In genomic region chr8:22410688-22411281, GRCm38 (mm10) we compare ENCODE assay signal across 8 mouse cellular contexts. TPM values are rescaled to one million over a fixed set of nuclear protein-coding genes. Genes with fewer than 3 reads are reported as not detected.
DNase-seq lines count a peak whose midpoint lies in the region; ATAC-seq and TF ChIP-seq lines count a peak whose summit lies in the region.

No protein-coding gene starts in this region.

- WGBS in kidney, adult 2 months: 12% methylated on average over 16 of the region's 16 CpGs
- WGBS in hindbrain, postnatal 0 days: 16% methylated on average over 16 of the region's 16 CpGs
- WGBS in midbrain, embryonic 15.5 days: 17% methylated on average over 16 of the region's 16 CpGs

- no peaks in the 10 kb centered on the region for H3K36me3 ChIP-seq in kidney, adult 2 months (ENCODE audit: control insufficient read depth, insufficient read depth, low read length)
- no peaks in the 10 kb centered on the region for H3K36me3 ChIP-seq in hindbrain, postnatal 0 days (ENCODE audit: insufficient read depth, low read length)
- 0 out of 2 replicates have a peak, but pooled peaks cover 3% of the 10 kb centered on the region for H3K36me3 ChIP-seq in midbrain, embryonic 15.5 days (replicated peaks)

- H3K27me3 ChIP-seq in kidney, adult 2 months (replicated peaks; ENCODE audit: control insufficient read depth, insufficient read depth, low read length): no peaks in the 10 kb centered on the region
- H3K27me3 ChIP-seq in hindbrain, postnatal 0 days (ENCODE audit: insufficient read depth, low read length): no peaks in the 10 kb centered on the region
- H3K27me3 ChIP-seq in midbrain, embryonic 15.5 days (replicated peaks): no peaks in the 10 kb centered on the region

- H3K4me1 ChIP-seq in kidney, adult 2 months (ENCODE audit: control insufficient read depth, insufficient read depth, low read length): peaks cover 5% of the 10 kb centered on the region; the same call in 1 of the 2 replicates
- H3K4me1 ChIP-seq in brown adipose tissue, adult 24 weeks (ENCODE audit: control insufficient read depth, insufficient read depth, insufficient read length, low read length): no peaks in the 10 kb centered on the region
- no peaks in the 10 kb centered on the region; the same call in 1 of the 2 replicates for H3K4me1 ChIP-seq in hindbrain, postnatal 0 days (ENCODE audit: insufficient read depth, low read length)
- H3K4me1 ChIP-seq in midbrain, embryonic 15.5 days: peaks cover 19% of the 10 kb centered on the region

- H3K4me3 ChIP-seq in kidney, adult 2 months (ENCODE audit: insufficient read depth, low read depth, low read length): peak overlapping the region; percentile 67
- H3K4me3 ChIP-seq in brown adipose tissue, adult 24 weeks (ENCODE audit: insufficient read depth, low read depth, low read length): peak overlapping the region; percentile 60
- H3K4me3 ChIP-seq in hindbrain, postnatal 0 days (ENCODE audit: low read length): peak overlapping the region; percentile 76
- peak overlapping the region; percentile 80 for H3K4me3 ChIP-seq in midbrain, embryonic 15.5 days

- H3K4me2 ChIP-seq in hindbrain, postnatal 0 days (ENCODE audit: low read depth, low read length): peak overlapping the region; percentile 78
- peak overlapping the region; percentile 70 for H3K4me2 ChIP-seq in midbrain, embryonic 15.5 days

- H3K9ac ChIP-seq in hindbrain, postnatal 0 days (replicated peaks; ENCODE audit: low read length): peak overlapping the region; percentile 73
- peak overlapping the region; percentile 77 for H3K9ac ChIP-seq in midbrain, embryonic 15.5 days

- no peak for TF ChIP-seq CTCF in kidney, adult 2 months (conservative IDR thresholded peaks at IDR 0.05; ENCODE audit: insufficient read depth, insufficient read length, low read depth, low read length)
- no peak for TF ChIP-seq CTCF in hindbrain, postnatal 0 days (IDR thresholded peaks at IDR 0.05; ENCODE audit: low read depth)

- H3K27ac ChIP-seq in kidney, adult 2 months (ENCODE audit: insufficient read depth, low read depth, low read length): no peak overlapping the region
- H3K27ac ChIP-seq in brown adipose tissue, adult 24 weeks (replicated peaks; ENCODE audit: low read depth, low read length): 0 out of 2 replicates have a peak overlapping the region, but pooled peaks have one; percentile 18
- peak overlapping the region; percentile 79 for H3K27ac ChIP-seq in hindbrain, postnatal 0 days
- H3K27ac ChIP-seq in midbrain, embryonic 15.5 days: peak overlapping the region; percentile 78

- no peak for DNase-seq in kidney, adult 2 months
- DNase-seq in kidney, postnatal 36 days: no peak
- DNase-seq in hindbrain, postnatal 0 days (ENCODE audit: low spot score): no peak
- DNase-seq in adrenal gland, postnatal 4 days (ENCODE audit: low spot score in 2 of 2): no peak
- no peak for DNase-seq in ovary, postnatal 14 days (ENCODE audit: low spot score)
- no peak for DNase-seq in cerebellum, adult 9-10 months

- no peaks in the 10 kb centered on the region for H3K9me3 ChIP-seq in hindbrain, postnatal 0 days (ENCODE audit: low read length)
- no peaks in the 10 kb centered on the region for H3K9me3 ChIP-seq in midbrain, embryonic 15.5 days

- peak; percentile 22; the same call in 1 of the 2 replicates for ATAC-seq in hindbrain, postnatal 0 days
- ATAC-seq in midbrain, embryonic 15.5 days (replicated peaks): peak; percentile 38

- TF ChIP-seq POLR2A in kidney, adult 2 months (IDR thresholded peaks at IDR 0.05; ENCODE audit: low read depth, low read length): no peak

RNA-seq across cellular contexts. Expression of gene Mrps31, which starts 0.4 kb away (rescaled TPM):
- polyA plus RNA-seq in kidney, adult 2 months (2012; rRNA removed): 9.2 and 10.5 TPM in 2 replicates
- polyA plus RNA-seq in brown adipose tissue, adult 24 weeks (2012; ENCODE audit: insufficient read depth, insufficient read length, missing spikeins): 85.5 and 102 TPM in 2 replicates
- 14.3 and 18.4 TPM in 2 replicates for total RNA-seq in hindbrain, postnatal 0 days (2014; rRNA removed)
- polyA plus RNA-seq in hindbrain, postnatal 0 days (2015; fragmentation: Nextera tagmentation; extraction: Ambion mirVana): 31.9 and 33.9 TPM in 2 replicates
- polyA plus RNA-seq in midbrain, embryonic 15.5 days (2015; fragmentation: Nextera tagmentation; extraction: Ambion mirVana): 31.6 TPM in 2 replicates
- 10 to 100 TPM; 42.4 to 45.7 TPM for total RNA-seq in adrenal gland, postnatal 4 days (2021)

RNA-seq across cellular contexts. Expression of gene Slc25a15, which starts 12.4 kb away (rescaled TPM):
- polyA plus RNA-seq in kidney, adult 2 months (2012; rRNA removed): 53.8 and 60.2 TPM in 2 replicates
- 8.8 and 9.4 TPM in 2 replicates for polyA plus RNA-seq in brown adipose tissue, adult 24 weeks (2012; ENCODE audit: insufficient read depth, insufficient read length, missing spikeins)
- 8.5 and 9.3 TPM in 2 replicates for total RNA-seq in hindbrain, postnatal 0 days (2014; rRNA removed)
- 9.3 and 9.9 TPM in 2 replicates for polyA plus RNA-seq in hindbrain, postnatal 0 days (2015; fragmentation: Nextera tagmentation; extraction: Ambion mirVana)
- 7.1 and 7.3 TPM in 2 replicates for polyA plus RNA-seq in midbrain, embryonic 15.5 days (2015; fragmentation: Nextera tagmentation; extraction: Ambion mirVana)
- total RNA-seq in adrenal gland, postnatal 4 days (2021): 10 to 100 TPM; 18.7 to 24.5 TPM
